Mouse (Mus musculus): ENCODE results near the gene Fbxl2. TPM values are rescaled to one million over a fixed set of nuclear protein-coding genes. Genes with fewer than 3 reads are reported as not detected.

The Fbxl2 gene
- total and polyA plus RNA-seq, 3 experiments: 0.54 to 1.1 (median 0.81) TPM

GRCm38 (mm10) chr9:114044446-114044845 is 1.5 kb downstream of the Fbxl2 start:
- in situ Hi-C loops (cut with MboI; ENCODE audit: low pct_ligation_motif_present, low pct_unique_long_range_greater_than_20kb, low sequenced_read_pairs): no loop called here
- no peaks in the 10 kb centered on the region for H3K27me3 ChIP-seq (replicated peaks)
- no peak overlapping the region for H3K4me2 ChIP-seq (ENCODE audit: insufficient read depth, low read depth, poor library complexity, severe bottlenecking)
- peaks cover 3% of the 10 kb centered on the region for H3K9me3 ChIP-seq (replicated peaks; ENCODE audit: low read length)
- no peak overlapping the region for H3K27ac ChIP-seq (ENCODE audit: insufficient read depth, low read depth)
- no peaks in the 10 kb centered on the region for H3K36me3 ChIP-seq (replicated peaks in 1 of 2; ENCODE audit: control insufficient read depth in 1 of 2, insufficient read depth in 1 of 2, low read length in 1 of 2)
- H3K4me3 ChIP-seq (replicated peaks in 1 of 3; ENCODE audit: low read depth in 2 of 3, low read length in 2 of 3, poor library complexity in 1 of 3): no peak overlapping the region
- peak; percentile 27 for DNase-seq (ENCODE audit: extremely low read depth)
- no peak overlapping the region for H3K9ac ChIP-seq (ENCODE audit: insufficient read depth, low read depth)
- H3K4me1 ChIP-seq (ENCODE audit: control insufficient read depth in 1 of 2, insufficient read depth in 2 of 2): no peaks in the 10 kb centered on the region
- TF ChIP-seq CTCF (conservative IDR thresholded peaks at IDR 0.05 in 1 of 2, IDR thresholded peaks at IDR 0.05 in 1 of 2; ENCODE audit: low read depth in 2 of 2, low read length in 2 of 2) (peak; percentile 68 to 80), POLR2AphosphoS2 (IDR thresholded peaks at IDR 0.05; ENCODE audit: low read depth, low read length) (no peak), SMC3 (IDR thresholded peaks at IDR 0.05; ENCODE audit: low read depth, low read length) (peak; percentile 63), CHD2 (IDR thresholded peaks at IDR 0.05; ENCODE audit: low read length) (no peak), TBP (conservative IDR thresholded peaks at IDR 0.05; ENCODE audit: low read depth, low read length) (no peak), IRF4 (IDR thresholded peaks at IDR 0.05; ENCODE audit: low read depth, low read length) (no peak), RAD21 (IDR thresholded peaks at IDR 0.05; ENCODE audit: low read depth, low read length) (peak; percentile 31)
- dilution Hi-C loops (cut with MboI; ENCODE audit: extremely low pct_ligation_motif_present, extremely low pct_unique_long_range_greater_than_20kb, low sequenced_read_pairs): no loop called here
- no peaks in the 10 kb centered on the region for H3K79me2 ChIP-seq (replicated peaks; ENCODE audit: control insufficient read depth, extremely low read depth, insufficient read depth, poor library complexity, severe bottlenecking)

GRCm38 (mm10) chr9:114042490-114042889 is 3.5 kb downstream of the Fbxl2 start:
- no peak overlapping the region for H3K27ac ChIP-seq (ENCODE audit: insufficient read depth, low read depth)
- in situ Hi-C loops (cut with MboI; ENCODE audit: low pct_ligation_motif_present, low pct_unique_long_range_greater_than_20kb, low sequenced_read_pairs): no loop called here

GRCm38 (mm10) chr9:114040945-114041344 is 5.0 kb downstream of the Fbxl2 start:
- no peaks in the 10 kb centered on the region for H3K79me2 ChIP-seq (replicated peaks; ENCODE audit: control insufficient read depth, extremely low read depth, insufficient read depth, poor library complexity, severe bottlenecking)
- H3K9me3 ChIP-seq (replicated peaks; ENCODE audit: low read length): no peaks in the 10 kb centered on the region
- no peaks in the 10 kb centered on the region for H3K27me3 ChIP-seq (replicated peaks)
- H3K9ac ChIP-seq (ENCODE audit: insufficient read depth, low read depth): no peak overlapping the region
- no peaks in the 10 kb centered on the region for H3K4me1 ChIP-seq (ENCODE audit: control insufficient read depth in 1 of 2, insufficient read depth in 2 of 2)
- dilution Hi-C loops (cut with MboI; ENCODE audit: extremely low pct_ligation_motif_present, extremely low pct_unique_long_range_greater_than_20kb, low sequenced_read_pairs) (no loop called here), in situ Hi-C loops (cut with MboI; ENCODE audit: low pct_ligation_motif_present, low pct_unique_long_range_greater_than_20kb, low sequenced_read_pairs) (no loop called here)
- no peak overlapping the region for H3K4me3 ChIP-seq (replicated peaks in 1 of 3; ENCODE audit: low read depth in 2 of 3, low read length in 2 of 3, poor library complexity in 1 of 3)
- H3K27ac ChIP-seq (ENCODE audit: insufficient read depth, low read depth): no peak overlapping the region
- no peaks in the 10 kb centered on the region for H3K36me3 ChIP-seq (replicated peaks in 1 of 2; ENCODE audit: control insufficient read depth in 1 of 2, insufficient read depth in 1 of 2, low read length in 1 of 2)
- no peak overlapping the region for H3K4me2 ChIP-seq (ENCODE audit: insufficient read depth, low read depth, poor library complexity, severe bottlenecking)
- TF ChIP-seq POLR2A (IDR thresholded peaks at IDR 0.05; ENCODE audit: low read depth, low read length): no peak
- TF ChIP-seq RAD21 (IDR thresholded peaks at IDR 0.05; ENCODE audit: low read depth, low read length): peak; percentile 45
- TF ChIP-seq MYC (IDR thresholded peaks at IDR 0.05; ENCODE audit: low read depth, low read length): no peak
- TF ChIP-seq BHLHE40 (IDR thresholded peaks at IDR 0.05; ENCODE audit: low read depth, low read length): no peak
- no peak for TF ChIP-seq PAX5 (IDR thresholded peaks at IDR 0.05; ENCODE audit: low read length)
- TF ChIP-seq CTCF (conservative IDR thresholded peaks at IDR 0.05 in 1 of 2, IDR thresholded peaks at IDR 0.05 in 1 of 2; ENCODE audit: low read depth in 2 of 2, low read length in 2 of 2): peak in 1 of 2 experiments; percentile 46; a peak in 2 of 4 replicates
- peak; percentile 5 for DNase-seq (ENCODE audit: extremely low read depth)

More at GRCm38 (mm10) chr9:114042490-114042889, 3.5 kb downstream of the Fbxl2 start:
- no peaks in the 10 kb centered on the region for H3K4me1 ChIP-seq (ENCODE audit: control insufficient read depth in 1 of 2, insufficient read depth in 2 of 2)
- TF ChIP-seq HCFC1 (IDR thresholded peaks at IDR 0.05; ENCODE audit: low read depth, low read length): no peak
- no peak for TF ChIP-seq MXI1 (IDR thresholded peaks at IDR 0.05; ENCODE audit: low read depth, low read length)
- no peak for TF ChIP-seq NELFE (IDR thresholded peaks at IDR 0.05; ENCODE audit: low read depth, low read length)
- no peak for TF ChIP-seq E2F4 (IDR thresholded peaks at IDR 0.05; ENCODE audit: insufficient replicate concordance, low read depth, low read length)
- no peak for TF ChIP-seq TBP (conservative IDR thresholded peaks at IDR 0.05; ENCODE audit: low read depth, low read length)
- no peak for TF ChIP-seq UBTF (IDR thresholded peaks at IDR 0.05; ENCODE audit: low read depth, low read length)
- TF ChIP-seq KAT2A (IDR thresholded peaks at IDR 0.05; ENCODE audit: insufficient replicate concordance, low read length): no peak
- TF ChIP-seq PAX5 (IDR thresholded peaks at IDR 0.05; ENCODE audit: low read length): no peak
- H3K79me2 ChIP-seq (replicated peaks; ENCODE audit: control insufficient read depth, extremely low read depth, insufficient read depth, poor library complexity, severe bottlenecking): no peaks in the 10 kb centered on the region
- no peaks in the 10 kb centered on the region for H3K36me3 ChIP-seq (replicated peaks in 1 of 2; ENCODE audit: control insufficient read depth in 1 of 2, insufficient read depth in 1 of 2, low read length in 1 of 2)
- H3K9me3 ChIP-seq (replicated peaks; ENCODE audit: low read length): no peaks in the 10 kb centered on the region
- no peaks in the 10 kb centered on the region for H3K27me3 ChIP-seq (replicated peaks)
- H3K4me3 ChIP-seq (replicated peaks in 1 of 3; ENCODE audit: low read depth in 2 of 3, low read length in 2 of 3, poor library complexity in 1 of 3): no peak overlapping the region
- DNase-seq (ENCODE audit: extremely low read depth): no peak
- no peak overlapping the region for H3K9ac ChIP-seq (ENCODE audit: insufficient read depth, low read depth)
- no peak overlapping the region for H3K4me2 ChIP-seq (ENCODE audit: insufficient read depth, low read depth, poor library complexity, severe bottlenecking)
- dilution Hi-C loops (cut with MboI; ENCODE audit: extremely low pct_ligation_motif_present, extremely low pct_unique_long_range_greater_than_20kb, low sequenced_read_pairs): no loop called here
